Mouse (Mus musculus): ENCODE results near the gene Ptprb. TPM values are rescaled to one million over a fixed set of nuclear protein-coding genes. Genes with fewer than 3 reads are reported as not detected.

Ptprb gene
- under 1 TPM; 0.04 to 0.51 TPM for total RNA-seq (2023)

DNA sequence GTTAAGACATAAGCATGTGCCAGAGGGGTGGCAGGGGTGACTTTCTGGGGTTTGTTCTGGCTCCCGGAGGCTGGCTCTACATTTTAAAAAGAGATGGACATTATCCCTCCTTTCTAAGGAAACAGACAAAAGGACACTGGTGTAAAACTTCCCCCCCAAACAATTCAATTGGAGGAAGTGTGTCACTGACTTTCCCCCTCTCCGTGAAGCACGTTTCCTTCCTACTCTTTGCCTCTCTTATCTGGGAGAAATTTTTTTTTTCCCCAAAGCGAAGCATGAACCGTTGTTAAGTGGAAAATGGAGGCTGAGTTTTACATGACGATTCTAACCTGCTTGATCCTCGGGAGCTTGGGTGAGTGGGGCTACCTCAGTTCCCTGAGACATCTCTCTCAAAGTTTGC is at the start of gene Ptprb:
Ptprb (plus strand) TSS at position 244 of the 400 bp plus-strand sequence.

Other genes starting within 250 kb of the Ptprb start
- under 1 TPM; 0.15 to 0.35 TPM for gene 4933416C03Rik, start 161.6 kb upstream of the Ptprb start, total RNA-seq (2023)
- gene Kcnmb4, start 198.4 kb downstream of the Ptprb start, total RNA-seq (2023), result not detected